Mouse (Mus musculus) spleen, adult 2 months (tissue): Measurements from ENCODE around the gene Sf3b4.

Experiments
- CTCF ChIP-seq: fragments of 200-500 bp; IDR thresholded peaks from 2 replicates; pipeline ENCODE4 v1.5.1; 2011; ENCODE audit warnings: mild to moderate bottlenecking, inconsistent platforms; ENCODE audit not compliant: insufficient read depth, insufficient read length, insufficient replicate concordance; ENCODE audit errors: extremely low read depth
- POLR2A ChIP-seq: fragments of 200-500 bp; IDR thresholded peaks from 2 replicates; pipeline ENCODE4 v1.6.1; 2011; ENCODE audit warnings: low read depth, low read length, inconsistent platforms

GRCm38 (mm10) chr3:96219661-96220130 lies 47.6 kb downstream of the Sf3b4 start, which contains the start of the genes Bola1 and Hist2h2ab:
- TF ChIP-seq CTCF (no peak), POLR2A (peak; percentile 18)
